In the genomic region with DNA sequence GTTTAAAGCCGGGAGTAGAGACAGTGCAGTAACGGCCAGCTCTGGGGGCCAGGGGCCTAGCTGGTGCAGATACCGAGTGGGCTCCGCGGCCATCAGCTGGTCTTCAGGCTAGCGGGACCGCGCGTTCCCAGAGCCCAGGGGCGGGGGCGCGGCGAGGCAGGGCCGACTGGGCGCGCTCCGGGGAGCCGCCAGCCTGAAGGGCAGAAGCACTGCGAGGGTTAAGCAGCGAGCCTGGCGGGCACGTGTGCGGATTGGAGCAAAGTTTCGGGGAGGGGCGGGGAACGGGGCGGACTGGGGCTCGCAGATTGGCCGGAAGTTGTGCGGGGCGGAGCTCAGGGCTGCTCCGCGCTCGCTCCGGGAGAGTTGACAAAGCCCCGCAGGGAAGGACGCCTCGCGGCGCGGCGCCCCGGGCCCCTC, we compare ENCODE assay signal across 8 mouse cellular contexts. TPM values are rescaled to one million over a fixed set of nuclear protein-coding genes. Genes with fewer than 3 reads are reported as not detected.
A peak's percentile ranks its signal among the peaks of the same experiment; 100 is the strongest.
DNase-seq lines count a peak whose midpoint lies in the region; ATAC-seq and TF ChIP-seq lines count a peak whose summit lies in the region.

No protein-coding gene starts in this region.

- H3K27me3 ChIP-seq in cerebellum, adult 2 months (ENCODE audit: control insufficient read depth, insufficient read depth, low read length): peaks cover 5% of the 10 kb centered on the region; the same call in 1 of the 2 replicates
- no peaks in the 10 kb centered on the region for H3K27me3 ChIP-seq in intestine, embryonic 14.5 days (replicated peaks; ENCODE audit: control insufficient read depth, insufficient read depth, low read length)
- no peaks in the 10 kb centered on the region for H3K27me3 ChIP-seq in limb, embryonic 14.5 days (ENCODE audit: control insufficient read depth, insufficient read depth, low read length)
- peaks cover 13% of the 10 kb centered on the region for H3K27me3 ChIP-seq in midbrain, embryonic 16.5 days (ENCODE audit: control insufficient read depth, insufficient read depth, low read depth, low read length)
- no peaks in the 10 kb centered on the region for H3K27me3 ChIP-seq in spleen, adult 2 months (ENCODE audit: control insufficient read depth, insufficient read depth, low read length)

- DNase-seq in cerebellum, adult 2 months: peak; percentile 38 to 44
- DNase-seq in cerebellum, adult 11 months: no peak
- peak; percentile 92 for DNase-seq in gastrocnemius, postnatal 25 days
- DNase-seq in intestine, embryonic 14.5 days (ENCODE audit: low spot score): peak; percentile 92
- peak; percentile 89 for DNase-seq in limb, embryonic 14.5 days (ENCODE audit: low spot score)
- DNase-seq in spleen, adult 2 months (ENCODE audit: low read depth in 1 of 2, low spot score in 2 of 2): peak; percentile 75 to 81

- peak overlapping the region; percentile 53 for H3K4me3 ChIP-seq in cerebellum, adult 2 months (replicated peaks; ENCODE audit: insufficient read depth, low read depth, low read length)
- H3K4me3 ChIP-seq in cortical plate, adult 2 months (ENCODE audit: insufficient read depth, low read length): peak overlapping the region; percentile 33
- H3K4me3 ChIP-seq in intestine, embryonic 14.5 days (ENCODE audit: low read depth, low read length): peak overlapping the region; percentile 79
- peak overlapping the region; percentile 81 for H3K4me3 ChIP-seq in limb, embryonic 14.5 days (replicated peaks; ENCODE audit: low read length)
- H3K4me3 ChIP-seq in midbrain, embryonic 16.5 days (ENCODE audit: low read depth, low read length): peak overlapping the region; percentile 74
- peak overlapping the region; percentile 68 for H3K4me3 ChIP-seq in spleen, adult 2 months (ENCODE audit: extremely low read depth, insufficient read depth, insufficient read length)

- H3K9me3 ChIP-seq in intestine, embryonic 14.5 days (ENCODE audit: control insufficient read depth, low read length): no peaks in the 10 kb centered on the region
- H3K9me3 ChIP-seq in limb, embryonic 14.5 days (ENCODE audit: control insufficient read depth, low read length): no peaks in the 10 kb centered on the region
- no peaks in the 10 kb centered on the region for H3K9me3 ChIP-seq in midbrain, embryonic 16.5 days (replicated peaks; ENCODE audit: control insufficient read depth, low read length, poor library complexity, severe bottlenecking)

- peak; percentile 94 for ATAC-seq in intestine, embryonic 14.5 days (replicated peaks; ENCODE audit: low FRiP score, low TSS enrichment, low read depth)
- peak; percentile 95 for ATAC-seq in limb, embryonic 14.5 days (ENCODE audit: low FRiP score, low read depth)
- ATAC-seq in midbrain, embryonic 16.5 days: peak; percentile 93

- peak overlapping the region; percentile 62 for H3K4me2 ChIP-seq in intestine, embryonic 14.5 days (ENCODE audit: low read length)
- H3K4me2 ChIP-seq in limb, embryonic 14.5 days (replicated peaks; ENCODE audit: low read depth, low read length, severe bottlenecking): peak overlapping the region; percentile 68
- H3K4me2 ChIP-seq in midbrain, embryonic 16.5 days (ENCODE audit: low read length): peak overlapping the region; percentile 98

- peak overlapping the region; percentile 68 for H3K9ac ChIP-seq in intestine, embryonic 14.5 days (ENCODE audit: low read length)
- peak overlapping the region; percentile 79 for H3K9ac ChIP-seq in limb, embryonic 14.5 days (ENCODE audit: low read depth, low read length, severe bottlenecking)
- peak overlapping the region; percentile 61 for H3K9ac ChIP-seq in midbrain, embryonic 16.5 days (ENCODE audit: low read depth, low read length)

- WGBS in cerebellum, adult 2 months: 1% methylated on average over 40 of the region's 43 CpGs
- WGBS in intestine, embryonic 14.5 days: under 1% methylated on average over 29 of the region's 43 CpGs
- WGBS in limb, embryonic 14.5 days: under 1% methylated on average over 25 of the region's 43 CpGs
- under 1% methylated on average over 24 of the region's 43 CpGs for WGBS in midbrain, embryonic 16.5 days
- 1% methylated on average over 31 of the region's 43 CpGs for WGBS in spleen, adult 2 months

- no peak for TF ChIP-seq POLR2A in cerebellum, adult 2 months (IDR thresholded peaks at IDR 0.05; ENCODE audit: borderline replicate concordance, insufficient read depth, low read length)
- TF ChIP-seq POLR2A in cortical plate, adult 2 months (IDR thresholded peaks at IDR 0.05; ENCODE audit: extremely low read depth, insufficient read depth, low read length): no peak
- TF ChIP-seq POLR2A in limb, embryonic 14.5 days (IDR thresholded peaks at IDR 0.05; ENCODE audit: borderline replicate concordance, extremely low read depth, insufficient read depth, insufficient read length): no peak
- TF ChIP-seq POLR2A in spleen, adult 2 months (IDR thresholded peaks at IDR 0.05; ENCODE audit: low read depth, low read length): no peak

- H3K36me3 ChIP-seq in intestine, embryonic 14.5 days (ENCODE audit: control insufficient read depth, insufficient read depth, low read length): no peaks in the 10 kb centered on the region
- peaks cover 2% of the 10 kb centered on the region; the same call in 1 of the 2 replicates for H3K36me3 ChIP-seq in limb, embryonic 14.5 days (ENCODE audit: control insufficient read depth, insufficient read depth, low read length)
- H3K36me3 ChIP-seq in midbrain, embryonic 16.5 days (ENCODE audit: control insufficient read depth, insufficient read depth, low read length): no peaks in the 10 kb centered on the region
- no peaks in the 10 kb centered on the region for H3K36me3 ChIP-seq in spleen, adult 2 months (ENCODE audit: control insufficient read depth, insufficient read depth, low read length)

- no peak overlapping the region for H3K27ac ChIP-seq in cerebellum, adult 2 months (ENCODE audit: insufficient read depth, low read length)
- no peak overlapping the region for H3K27ac ChIP-seq in cortical plate, adult 2 months (ENCODE audit: insufficient read depth, low read length)
- H3K27ac ChIP-seq in intestine, embryonic 14.5 days (ENCODE audit: low read depth): 0 out of 2 replicates have a peak overlapping the region, but pooled peaks have one; percentile 38
- H3K27ac ChIP-seq in limb, embryonic 14.5 days (replicated peaks; ENCODE audit: low read depth, low read length): peak overlapping the region; percentile 67; the same call in 1 of the 2 replicates
- H3K27ac ChIP-seq in midbrain, embryonic 16.5 days (ENCODE audit: low read length): no peak overlapping the region
- H3K27ac ChIP-seq in spleen, adult 2 months (ENCODE audit: insufficient read depth, low read length): no peak overlapping the region

- no peak for TF ChIP-seq CTCF in cerebellum, adult 2 months (IDR thresholded peaks at IDR 0.05; ENCODE audit: borderline replicate concordance, insufficient read depth, low read depth, low read length)
- no peak for TF ChIP-seq CTCF in cortical plate, adult 2 months (IDR thresholded peaks at IDR 0.05; ENCODE audit: extremely low read depth, insufficient read depth, low read length)
- no peak for TF ChIP-seq CTCF in spleen, adult 2 months (IDR thresholded peaks at IDR 0.05; ENCODE audit: extremely low read depth, insufficient read depth, insufficient read length, insufficient replicate concordance)

- no peaks in the 10 kb centered on the region for H3K4me1 ChIP-seq in cerebellum, adult 2 months (ENCODE audit: control insufficient read depth, insufficient read depth, low read length)
- no peaks in the 10 kb centered on the region; the same call in 1 of the 2 replicates for H3K4me1 ChIP-seq in cortical plate, adult 2 months (ENCODE audit: control insufficient read depth, insufficient read depth, low read length)
- H3K4me1 ChIP-seq in intestine, embryonic 14.5 days (replicated peaks; ENCODE audit: control insufficient read depth, insufficient read depth, low read length): peaks cover 26% of the 10 kb centered on the region
- H3K4me1 ChIP-seq in limb, embryonic 14.5 days (ENCODE audit: control insufficient read depth, insufficient read depth, low read length): peaks cover 54% of the 10 kb centered on the region
- peaks cover 16% of the 10 kb centered on the region for H3K4me1 ChIP-seq in midbrain, embryonic 16.5 days (ENCODE audit: control insufficient read depth, insufficient read depth, low read length)
- H3K4me1 ChIP-seq in spleen, adult 2 months (ENCODE audit: control insufficient read depth, insufficient read depth, insufficient read length): no peaks in the 10 kb centered on the region; the same call in 1 of the 2 replicates

RNA-seq across cellular contexts. Expression of gene Fgfrl1, which starts 1.7 kb away (rescaled TPM):
- 30.6 and 35.8 TPM in 2 replicates for polyA plus RNA-seq in cerebellum, adult 2 months (2012; rRNA removed)
- polyA plus RNA-seq in cortical plate, adult 2 months (2012; rRNA removed): 35.3 and 35.7 TPM in 2 replicates
- 10 to 100 TPM; 35.9 to 38.6 TPM for total RNA-seq in gastrocnemius, postnatal 25 days (2021)
- 17.9 and 26.6 TPM in 2 replicates for polyA plus RNA-seq in intestine, embryonic 14.5 days (2014; fragmentation: Nextera tagmentation; extraction: Ambion mirVana)
- polyA plus RNA-seq in limb, embryonic 14.5 days (2012; rRNA removed): 119 and 158 TPM in 2 replicates
- polyA plus RNA-seq in limb, embryonic 14.5 days (2014; fragmentation: Nextera tagmentation; extraction: Ambion mirVana): 46.5 and 51.8 TPM in 2 replicates
- 3.3 and 3.5 TPM in 2 replicates for polyA plus RNA-seq in midbrain, embryonic 16.5 days (2015; fragmentation: Nextera tagmentation; extraction: Ambion mirVana)
- polyA plus RNA-seq in spleen, adult 2 months (2012; rRNA removed): 10.1 and 12.6 TPM in 2 replicates

RNA-seq across cellular contexts. Expression of gene Slc26a1, which starts 18.5 kb away (rescaled TPM):
- 1.7 and 1.9 TPM in 2 replicates for polyA plus RNA-seq in cerebellum, adult 2 months (2012; rRNA removed)
- polyA plus RNA-seq in cortical plate, adult 2 months (2012; rRNA removed): 1.2 and 1.4 TPM in 2 replicates
- total RNA-seq in gastrocnemius, postnatal 25 days (2021): not detected
- 1.1 and 1.2 TPM in 2 replicates for polyA plus RNA-seq in intestine, embryonic 14.5 days (2014; fragmentation: Nextera tagmentation; extraction: Ambion mirVana)
- 1.3 and 2.6 TPM in 2 replicates for polyA plus RNA-seq in limb, embryonic 14.5 days (2012; rRNA removed)
- 1.1 and 1.4 TPM in 2 replicates for polyA plus RNA-seq in limb, embryonic 14.5 days (2014; fragmentation: Nextera tagmentation; extraction: Ambion mirVana)
- polyA plus RNA-seq in midbrain, embryonic 16.5 days (2015; fragmentation: Nextera tagmentation; extraction: Ambion mirVana): 4.3 and 4.4 TPM in 2 replicates
- 1.0 and 3.1 TPM in 2 replicates for polyA plus RNA-seq in spleen, adult 2 months (2012; rRNA removed)

RNA-seq across cellular contexts. Expression of gene Dgkq, which starts 24.4 kb away (rescaled TPM):
- polyA plus RNA-seq in cerebellum, adult 2 months (2012; rRNA removed): 89.1 and 91.8 TPM in 2 replicates
- 54.6 and 58.7 TPM in 2 replicates for polyA plus RNA-seq in cortical plate, adult 2 months (2012; rRNA removed)
- total RNA-seq in gastrocnemius, postnatal 25 days (2021): 1 to 10 TPM; 4.7 to 5.0 TPM
- 8.0 and 10.1 TPM in 2 replicates for polyA plus RNA-seq in intestine, embryonic 14.5 days (2014; fragmentation: Nextera tagmentation; extraction: Ambion mirVana)
- 35.3 and 40.5 TPM in 2 replicates for polyA plus RNA-seq in limb, embryonic 14.5 days (2012; rRNA removed)
- 12.5 and 13.3 TPM in 2 replicates for polyA plus RNA-seq in limb, embryonic 14.5 days (2014; fragmentation: Nextera tagmentation; extraction: Ambion mirVana)
- 33.0 and 36.9 TPM in 2 replicates for polyA plus RNA-seq in midbrain, embryonic 16.5 days (2015; fragmentation: Nextera tagmentation; extraction: Ambion mirVana)
- polyA plus RNA-seq in spleen, adult 2 months (2012; rRNA removed): 18.6 and 21.0 TPM in 2 replicates

RNA-seq across cellular contexts. Expression of gene Idua, which starts 33.7 kb away (rescaled TPM):
- polyA plus RNA-seq in cerebellum, adult 2 months (2012; rRNA removed): 29.0 and 37.8 TPM in 2 replicates
- 24.0 and 29.1 TPM in 2 replicates for polyA plus RNA-seq in cortical plate, adult 2 months (2012; rRNA removed)
- 1 to 10 TPM; 7.8 to 9.4 TPM for total RNA-seq in gastrocnemius, postnatal 25 days (2021)
- 13.4 and 15.2 TPM in 2 replicates for polyA plus RNA-seq in intestine, embryonic 14.5 days (2014; fragmentation: Nextera tagmentation; extraction: Ambion mirVana)
- polyA plus RNA-seq in limb, embryonic 14.5 days (2012; rRNA removed): 21.4 and 26.8 TPM in 2 replicates
- polyA plus RNA-seq in limb, embryonic 14.5 days (2014; fragmentation: Nextera tagmentation; extraction: Ambion mirVana): 15.6 and 17.1 TPM in 2 replicates
- 13.1 and 14.4 TPM in 2 replicates for polyA plus RNA-seq in midbrain, embryonic 16.5 days (2015; fragmentation: Nextera tagmentation; extraction: Ambion mirVana)
- 35.8 and 37.1 TPM in 2 replicates for polyA plus RNA-seq in spleen, adult 2 months (2012; rRNA removed)

Comparison
In these comparisons a context has a peak if more than half of its experiments do, and no peak if none do; other contexts are left out.
1. H3K27ac ChIP-seq: peak in intestine, embryonic 14.5 days (single experiment) and limb, embryonic 14.5 days (single experiment); none in cerebellum, adult 2 months (single experiment), cortical plate, adult 2 months (single experiment), midbrain, embryonic 16.5 days (single experiment) and spleen, adult 2 months (single experiment).
2. Peak in every context shown above with its lines, with median percentiles within 50 percentile points of each other: H3K4me3 ChIP-seq, ATAC-seq, H3K4me2 ChIP-seq and H3K9ac ChIP-seq.